Mouse (Mus musculus) erythroblast, embryonic 14.5 days (primary cell): ENCODE data around the gene Smarca2.

Source experiments
- GATA1 ChIP-seq: IDR thresholded peaks from 2 replicates; pipeline ENCODE4 v1.6.1; 2012; ENCODE audit warnings: low read length, inconsistent platforms, mixed read lengths
- TAL1 ChIP-seq: IDR thresholded peaks from 3 replicates; pipeline ENCODE4 v1.6.1; 2012; ENCODE audit warnings: low read length, inconsistent platforms, mixed read lengths

DNA sequence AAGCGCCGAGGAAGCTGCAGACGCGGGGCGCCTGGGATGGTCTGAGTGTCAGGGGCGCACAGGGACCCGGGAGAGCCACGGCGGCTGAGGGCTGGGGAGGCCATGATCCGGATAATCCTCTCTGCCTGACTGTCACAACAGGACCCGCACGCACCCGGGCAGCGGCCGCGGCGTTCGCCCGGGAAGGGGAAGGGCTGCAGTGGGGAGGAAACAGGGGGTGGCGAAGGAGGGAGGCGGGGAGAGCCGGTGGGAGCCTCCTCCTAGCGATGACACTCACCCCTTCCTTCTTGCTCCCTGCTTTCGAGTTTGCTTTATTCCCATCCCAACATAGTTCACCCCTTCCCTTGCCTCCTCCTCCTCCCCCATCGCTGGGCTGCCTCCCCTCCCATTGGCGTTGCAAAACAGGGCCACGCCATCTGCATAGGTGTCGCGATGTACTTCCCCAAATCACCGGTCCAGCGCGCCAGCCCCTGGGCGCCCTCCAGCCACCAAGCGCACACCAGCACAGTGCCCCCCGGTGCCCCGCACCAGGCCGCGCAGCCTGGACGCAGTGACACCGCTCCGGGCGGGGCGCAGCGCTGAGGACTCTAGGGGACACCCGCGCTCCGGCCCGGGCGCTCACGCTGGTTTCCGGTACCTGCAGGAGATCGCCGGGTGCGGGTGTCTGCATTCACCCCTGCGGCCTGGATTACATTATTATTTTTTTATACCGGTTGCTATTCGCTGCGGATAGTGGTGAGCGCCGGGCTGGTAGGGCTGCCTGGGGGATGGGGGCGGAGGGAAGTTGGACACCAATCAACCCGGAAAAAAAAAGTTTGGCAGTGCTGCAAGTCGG, 1.7 kb downstream of the Smarca2 start:
- TF ChIP-seq GATA1: no peak
- no peak for TF ChIP-seq TAL1
